Mouse (Mus musculus) urinary bladder, postnatal 10 days (tissue): ENCODE measurements around the gene Trio.

Experiments used
- DNase-seq: peaks from one replicate; pipeline ENCODE4 v3.0.0; 2022; ENCODE audit warnings: low spot score

Gene Trio

DNA sequence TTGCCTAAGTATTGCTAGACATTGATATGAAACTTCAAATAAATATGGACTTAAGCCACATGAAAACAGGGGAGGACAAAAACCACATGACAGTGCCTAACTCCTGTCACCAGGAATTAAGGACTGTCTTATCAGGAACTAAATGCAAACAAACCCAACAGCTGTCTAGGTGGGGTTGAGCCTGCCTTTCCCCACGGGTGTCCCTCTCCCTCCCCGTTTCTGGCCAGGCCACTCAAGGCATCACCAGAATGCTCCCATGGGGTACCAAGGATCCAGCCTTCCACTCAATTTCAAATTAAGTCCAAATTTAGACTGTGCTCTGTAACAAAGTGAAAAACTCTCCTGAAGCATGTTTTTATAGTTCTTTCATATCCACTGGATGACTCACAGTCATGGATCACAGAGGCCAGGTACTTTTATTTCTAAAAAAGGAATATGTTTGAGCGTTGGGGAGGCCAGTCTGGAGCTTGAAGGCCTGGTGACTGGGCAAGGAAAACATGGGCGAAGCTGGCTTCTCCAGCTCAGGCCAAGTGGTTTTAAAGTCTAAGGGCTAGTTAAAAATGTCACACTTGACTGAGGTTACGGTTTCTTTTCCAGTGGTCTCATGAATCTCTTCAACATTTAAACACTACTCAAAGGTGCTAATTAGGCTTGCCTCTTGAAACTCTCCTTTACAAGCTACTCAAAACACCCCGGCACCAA is 33.6 kb downstream of the Trio start:
- no peak for DNase-seq

GRCm38 (mm10) chr15:27991066-27991701 is 34.5 kb downstream of the Trio start:
- DNase-seq = no peak

- DNase-seq = no peak
Observed at GRCm38 (mm10) chr15:27987979-27988378, 37.7 kb downstream of the Trio start.

DNA sequence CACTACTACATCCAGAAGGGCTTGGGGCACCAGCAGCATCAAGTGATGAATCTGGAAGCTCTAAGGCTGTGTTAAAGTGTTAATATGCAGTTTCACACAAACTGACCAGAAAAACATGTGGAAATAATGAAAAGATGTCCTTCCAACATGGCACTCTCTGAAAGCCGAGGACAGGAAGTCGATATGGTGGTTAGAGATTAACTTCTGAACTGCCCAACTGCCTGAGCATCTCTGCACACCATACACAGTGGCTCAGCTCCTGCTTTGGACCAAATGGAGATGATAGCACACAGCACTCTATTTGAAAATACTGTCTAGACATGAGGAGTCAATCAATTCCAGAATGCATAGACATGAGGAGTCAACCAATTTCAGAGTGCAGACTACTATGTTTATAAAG is 40.8 kb downstream of the Trio start:
- no peak for DNase-seq

DNA sequence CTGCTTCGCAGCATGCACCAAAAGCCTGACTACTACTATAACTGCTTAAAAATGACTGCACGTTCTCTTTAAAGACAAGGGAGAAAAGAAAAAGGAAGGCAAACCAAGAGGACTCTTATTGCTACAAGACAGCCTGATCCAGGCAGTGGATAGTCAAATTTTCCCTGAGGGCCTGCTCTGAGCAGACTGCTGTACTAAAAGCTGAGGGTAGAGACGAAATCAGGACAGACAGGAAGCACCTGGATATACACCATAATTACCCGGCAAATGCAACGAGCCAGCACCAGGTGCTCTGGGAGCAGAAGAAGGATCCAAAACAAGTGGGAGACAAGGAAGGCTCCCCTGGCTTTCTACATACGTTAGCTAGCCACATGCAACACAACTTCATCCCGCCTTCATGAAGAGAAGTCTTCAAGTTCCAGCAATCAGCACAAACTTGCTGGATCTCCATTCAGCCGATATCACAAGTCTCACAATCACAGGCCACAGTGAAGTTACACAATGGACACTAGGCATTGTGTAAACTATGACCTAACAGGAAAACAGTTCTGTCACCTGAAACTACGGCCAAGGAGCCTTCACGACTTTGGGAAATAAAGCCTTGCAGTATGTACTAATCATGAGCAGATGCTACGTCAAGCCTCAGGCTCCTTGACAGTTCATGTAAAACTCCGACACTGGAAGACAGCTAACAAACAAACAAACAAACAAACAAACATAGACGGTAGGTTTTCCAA is 43.7 kb downstream of the Trio start:
- DNase-seq = no peak

DNA sequence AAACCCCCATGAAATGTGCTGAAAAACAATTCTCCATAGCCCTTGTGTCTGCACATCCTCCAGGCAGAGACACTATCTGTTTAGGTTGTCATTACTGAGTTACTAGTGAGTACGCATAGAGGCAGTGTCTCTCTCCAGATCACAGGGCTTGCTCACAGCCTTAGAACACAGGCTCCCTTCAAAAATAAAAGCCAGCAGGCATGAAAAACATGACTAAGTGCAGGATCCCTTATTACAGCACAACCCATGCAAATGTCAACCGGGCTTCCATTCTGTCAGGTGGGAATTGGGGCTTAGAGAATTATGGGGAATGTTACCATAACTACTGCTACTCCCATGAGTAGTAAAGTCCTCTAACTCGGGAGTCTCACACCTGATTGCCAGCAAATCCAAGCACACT is 44.4 kb downstream of the Trio start:
- no peak for DNase-seq

- DNase-seq = no peak
Observed at GRCm38 (mm10) chr15:27980436-27980835, 45.2 kb downstream of the Trio start.

DNA sequence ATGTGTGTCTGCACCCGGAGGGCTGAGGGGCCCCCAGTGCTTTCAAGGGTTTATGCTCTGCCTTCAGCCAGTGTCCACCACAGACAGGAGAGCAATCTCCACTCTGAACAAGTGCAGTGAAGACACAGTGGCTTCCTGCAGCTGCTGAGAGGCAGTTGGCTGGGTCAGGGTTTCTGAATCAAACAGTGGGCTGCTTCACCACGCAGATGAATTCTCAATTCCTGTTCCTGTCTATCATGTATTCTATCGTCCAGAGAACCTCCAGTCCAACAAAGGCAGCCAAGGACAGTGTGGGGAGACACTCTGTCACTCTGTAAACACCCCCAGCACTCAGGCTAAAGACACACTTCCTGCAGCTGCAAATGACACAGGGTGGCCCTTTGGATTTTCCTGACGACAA is 48.7 kb downstream of the Trio start:
- no peak for DNase-seq

DNA sequence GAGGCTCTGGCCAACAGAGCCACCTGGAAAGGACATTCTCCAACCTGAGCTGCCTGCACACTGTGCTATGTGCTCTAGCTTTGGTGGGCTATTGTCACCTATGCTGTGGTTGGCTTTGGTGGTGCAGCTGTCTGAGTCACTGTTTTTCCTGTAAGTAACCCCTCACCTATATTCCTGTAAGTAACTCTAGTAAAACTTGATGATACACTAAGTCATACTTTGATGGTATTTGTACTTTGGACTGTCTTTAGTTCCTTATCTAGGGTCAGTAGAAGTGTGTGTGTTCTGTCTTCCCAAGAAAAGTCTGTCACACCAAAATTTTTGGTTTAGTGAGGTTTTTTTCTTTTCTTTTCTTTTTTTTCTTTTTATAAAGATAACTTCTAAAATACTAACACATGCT is 49.3 kb downstream of the Trio start:
- DNase-seq = no peak

DNA sequence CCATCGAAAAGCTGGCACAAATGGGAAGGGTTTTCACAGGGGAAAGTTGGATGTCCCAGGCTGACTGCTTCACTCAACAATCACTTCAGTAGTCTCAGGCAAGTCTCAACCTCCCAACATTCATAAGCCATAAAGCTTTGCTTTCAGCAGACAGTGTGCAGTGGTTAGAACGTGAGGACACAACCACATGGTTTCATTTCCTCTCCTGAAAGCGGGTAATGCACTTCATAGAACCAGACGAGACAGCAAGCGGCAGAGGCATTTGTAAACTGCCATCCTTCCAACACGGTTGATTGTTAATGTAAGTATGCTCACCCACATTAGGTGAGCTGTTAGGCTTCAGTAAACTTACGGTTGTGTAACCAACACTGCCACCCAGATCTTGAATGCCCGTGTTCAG is 51.0 kb downstream of the Trio start:
- no peak for DNase-seq

GRCm38 (mm10) chr15:27968183-27968582 is 57.5 kb downstream of the Trio start:
- no peak for DNase-seq

- DNase-seq = no peak
Observed at GRCm38 (mm10) chr15:27967128-27967876, 58.3 kb downstream of the Trio start.

- no peak for DNase-seq
Observed at GRCm38 (mm10) chr15:27964877-27965276, 60.8 kb downstream of the Trio start.

GRCm38 (mm10) chr15:27963506-27963905 is 62.1 kb downstream of the Trio start:
- DNase-seq = no peak

DNA sequence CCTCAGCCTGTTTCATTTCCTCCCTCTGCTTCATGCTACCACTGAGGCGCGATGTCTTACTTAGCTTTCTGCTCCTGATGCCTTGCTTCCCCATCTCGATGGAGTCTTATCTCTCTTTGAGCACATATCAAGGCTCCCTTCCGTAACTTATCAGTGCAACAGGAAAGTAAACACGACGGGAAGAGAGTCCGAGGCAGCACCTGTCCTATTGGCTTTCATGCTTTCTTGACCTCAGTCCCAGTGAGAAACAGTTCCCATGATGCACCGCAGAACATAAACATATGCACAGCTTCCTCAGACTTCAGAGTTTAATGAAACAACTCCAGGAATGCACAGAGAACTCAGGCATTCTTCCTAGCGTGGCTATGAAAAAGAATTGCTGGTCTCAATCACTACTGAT is 65.0 kb downstream of the Trio start:
- DNase-seq = no peak

DNA sequence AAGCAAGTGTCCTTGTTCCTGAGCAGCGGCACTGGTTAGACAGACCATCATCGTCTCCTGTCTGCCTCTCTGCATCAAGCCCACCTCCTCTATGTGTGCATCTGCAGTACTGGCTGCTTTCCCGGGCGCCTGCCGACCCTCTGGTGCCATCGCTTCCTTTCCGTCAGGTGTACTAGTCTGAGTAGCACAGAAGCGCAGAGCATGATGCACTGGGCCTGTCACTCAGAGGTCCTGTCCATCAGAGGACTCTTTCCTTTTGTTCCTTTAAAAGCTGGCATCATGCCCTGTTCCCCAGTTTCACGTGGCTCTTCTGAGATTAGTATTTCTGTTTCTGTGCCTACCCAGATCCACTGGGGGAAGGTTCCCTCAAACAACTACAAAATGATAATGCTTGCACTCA is 67.8 kb downstream of the Trio start:
- DNase-seq = no peak

DNA sequence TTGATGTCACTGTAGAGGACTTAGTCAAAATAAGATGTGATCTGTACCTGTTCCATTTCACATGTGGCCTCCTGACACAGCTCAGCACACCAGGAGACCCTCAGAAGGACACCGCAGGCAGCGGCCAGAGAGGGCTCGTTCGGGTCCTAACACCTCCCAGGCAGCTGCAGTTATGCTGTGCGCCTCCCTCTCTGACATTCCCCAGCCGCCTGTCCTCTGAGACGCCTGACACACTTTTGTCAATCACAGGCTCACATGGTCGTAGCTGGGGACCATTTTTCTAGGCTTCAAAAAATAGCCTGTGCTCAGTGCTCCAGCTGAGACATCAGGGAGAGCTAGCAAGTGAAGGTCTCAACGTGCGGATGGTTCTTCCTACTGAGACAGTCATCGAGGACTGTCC is 70.0 kb downstream of the Trio start:
- DNase-seq = no peak

GRCm38 (mm10) chr15:27954356-27954755 is 71.3 kb downstream of the Trio start:
- DNase-seq = no peak

GRCm38 (mm10) chr15:27953570-27953969 is 72.1 kb downstream of the Trio start:
- DNase-seq = no peak

DNA sequence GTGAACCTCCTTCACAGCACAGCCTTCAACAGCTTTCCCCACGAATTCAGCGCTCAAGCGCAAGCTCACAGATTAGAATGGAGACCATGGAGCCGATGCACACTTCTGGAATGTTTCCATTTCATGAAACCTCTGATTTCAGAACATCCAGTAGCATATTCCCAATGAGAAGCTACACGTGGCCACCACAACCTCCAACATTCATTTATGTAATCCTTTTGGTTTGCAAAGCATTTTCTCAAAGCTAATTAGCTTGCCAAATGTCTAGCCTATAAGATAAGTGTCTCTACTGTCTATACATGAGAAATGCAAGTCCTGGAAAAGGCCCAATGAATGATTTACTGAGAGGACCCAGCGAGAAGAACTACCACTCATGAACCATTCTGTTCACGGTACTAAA is 74.5 kb downstream of the Trio start:
- DNase-seq = no peak

GRCm38 (mm10) chr15:27949196-27949595 is 76.5 kb downstream of the Trio start:
- no peak for DNase-seq

DNA sequence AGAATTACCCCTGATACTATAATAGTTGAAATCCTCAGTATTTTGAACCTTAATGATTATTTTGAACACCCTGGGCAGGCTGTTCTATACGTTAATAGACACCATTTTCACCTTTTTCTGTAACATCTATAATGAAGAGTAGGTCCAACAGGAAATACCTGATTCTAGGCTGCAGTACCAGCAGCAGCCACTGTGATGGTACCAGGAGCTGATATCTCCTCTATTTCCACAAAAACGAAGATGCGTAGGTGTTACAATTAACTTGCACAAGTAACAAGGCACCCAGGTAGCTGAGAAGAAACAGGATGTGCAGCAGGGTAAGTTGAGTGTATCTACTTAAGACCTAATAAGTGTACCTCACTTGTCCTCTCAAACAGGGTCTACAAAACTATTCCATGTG is 77.8 kb downstream of the Trio start:
- DNase-seq = no peak

DNA sequence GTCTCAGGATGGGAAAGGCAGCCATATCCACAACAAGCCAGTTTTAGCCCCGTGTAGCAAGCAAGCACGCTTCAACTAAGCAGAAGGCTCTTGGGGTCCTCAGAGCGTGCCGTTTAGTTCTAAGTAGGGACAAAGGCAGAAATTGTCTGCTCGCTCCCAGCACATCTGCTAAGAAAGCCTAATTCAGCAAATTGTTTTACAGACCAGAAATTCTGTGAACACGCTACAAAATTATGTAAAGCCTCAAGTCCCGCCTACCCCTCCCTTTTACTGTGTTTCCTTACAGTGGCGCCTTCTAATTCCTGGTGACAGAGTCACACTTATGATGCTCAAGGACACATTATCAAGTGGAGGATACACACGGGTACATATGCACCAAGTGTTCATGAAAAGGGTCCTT is 80.1 kb downstream of the Trio start:
- no peak for DNase-seq
